Mouse (Mus musculus) urinary bladder, postnatal 25 days (tissue): ENCODE measurements around the gene Slc22a12.

ENCODE experiments used
- DNase-seq: peaks from one replicate; pipeline ENCODE4 v3.0.0; 2022; ENCODE audit warnings: low spot score

Gene Slc22a12

GRCm38 (mm10) chr19:6541521-6541920 is 1.3 kb downstream of the Slc22a12 start:
- no peak for DNase-seq

DNA sequence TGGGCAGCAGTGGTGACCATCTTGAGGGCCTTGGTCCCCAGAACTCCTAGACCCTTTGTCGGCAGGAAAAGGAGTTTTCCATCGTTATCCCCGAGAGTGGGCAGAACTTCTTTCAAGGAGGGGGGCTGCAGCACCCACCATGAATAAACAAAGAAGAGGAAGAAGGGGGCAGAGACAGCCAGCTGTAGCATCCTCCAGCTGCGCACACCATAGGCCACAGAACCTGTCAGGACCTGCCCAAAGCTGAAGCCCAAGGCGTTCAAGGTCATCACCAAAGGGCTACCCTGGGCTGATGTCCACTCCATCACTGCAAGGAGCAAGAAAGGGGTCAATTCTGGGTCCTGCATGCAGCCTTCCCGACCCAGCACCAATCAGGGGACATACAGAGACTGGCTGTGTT is 2.6 kb downstream of the Slc22a12 start:
- no peak for DNase-seq

DNA sequence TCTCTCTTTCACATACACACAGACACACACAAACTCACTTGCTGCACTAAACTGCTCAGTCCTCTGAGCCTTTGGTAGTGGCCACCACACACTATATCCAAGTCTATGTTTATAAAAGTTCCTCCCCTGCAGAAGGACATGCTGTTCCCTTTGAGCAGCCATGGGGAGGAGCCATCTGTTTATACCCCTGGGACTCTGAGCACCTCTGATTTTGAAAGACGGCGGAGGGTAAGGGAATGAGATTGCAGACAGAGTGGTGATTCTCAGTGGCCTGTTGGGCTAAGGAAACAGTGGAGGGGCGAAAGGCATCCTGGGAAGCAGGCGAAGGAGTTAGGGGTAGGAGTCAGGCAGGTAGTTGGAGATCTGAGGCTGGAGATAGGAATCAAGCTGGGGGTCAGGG is 3.2 kb downstream of the Slc22a12 start:
- no peak for DNase-seq

GRCm38 (mm10) chr19:6538546-6538945 is 4.3 kb downstream of the Slc22a12 start:
- no peak for DNase-seq

DNA sequence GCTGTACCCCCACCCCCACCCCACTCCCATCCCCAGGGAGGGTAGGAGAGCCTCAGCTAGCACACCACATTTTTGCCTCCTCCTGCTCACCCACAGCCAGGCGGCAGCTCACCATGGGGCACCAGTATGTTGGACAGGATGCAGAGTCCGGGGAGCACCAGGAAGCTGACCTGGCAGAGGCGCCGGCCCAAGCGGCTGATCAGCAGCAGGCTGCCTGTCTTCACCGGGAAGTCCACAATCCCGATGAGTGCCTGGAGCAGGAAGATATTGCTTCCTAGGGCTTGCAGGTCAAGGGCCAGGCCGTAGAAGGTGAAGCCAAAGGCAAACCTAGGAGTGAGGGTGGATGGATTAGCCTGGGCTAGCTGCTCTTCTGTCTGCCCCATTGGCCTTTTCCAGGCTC is 5.3 kb downstream of the Slc22a12 start:
- DNase-seq, result no peak

DNA sequence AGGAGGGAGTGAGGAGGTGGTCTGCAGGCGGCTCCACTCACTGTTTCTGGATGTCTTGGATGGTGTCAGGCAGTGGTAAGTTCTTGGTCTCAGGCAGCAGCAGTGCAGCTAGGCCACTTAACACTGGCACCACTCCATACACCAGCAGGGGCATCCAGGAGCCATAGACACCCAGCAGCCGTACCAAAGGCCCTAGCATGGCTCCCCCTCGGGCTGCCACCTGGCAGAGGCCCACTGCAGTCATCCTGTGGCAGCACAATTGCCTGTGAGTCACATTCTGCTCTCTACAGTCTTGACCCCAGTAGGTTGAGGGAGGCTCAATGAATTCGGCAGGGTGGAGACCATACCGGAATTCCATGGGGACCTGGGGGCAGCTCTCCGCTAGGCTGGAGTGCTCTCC is 6.1 kb downstream of the Slc22a12 start:
- no peak for DNase-seq

GRCm38 (mm10) chr19:6536201-6536600 is 6.6 kb downstream of the Slc22a12 start:
- no peak for DNase-seq

GRCm38 (mm10) chr19:6534118-6534415 is 8.8 kb downstream of the Slc22a12 start:
- DNase-seq, result no peak

DNA sequence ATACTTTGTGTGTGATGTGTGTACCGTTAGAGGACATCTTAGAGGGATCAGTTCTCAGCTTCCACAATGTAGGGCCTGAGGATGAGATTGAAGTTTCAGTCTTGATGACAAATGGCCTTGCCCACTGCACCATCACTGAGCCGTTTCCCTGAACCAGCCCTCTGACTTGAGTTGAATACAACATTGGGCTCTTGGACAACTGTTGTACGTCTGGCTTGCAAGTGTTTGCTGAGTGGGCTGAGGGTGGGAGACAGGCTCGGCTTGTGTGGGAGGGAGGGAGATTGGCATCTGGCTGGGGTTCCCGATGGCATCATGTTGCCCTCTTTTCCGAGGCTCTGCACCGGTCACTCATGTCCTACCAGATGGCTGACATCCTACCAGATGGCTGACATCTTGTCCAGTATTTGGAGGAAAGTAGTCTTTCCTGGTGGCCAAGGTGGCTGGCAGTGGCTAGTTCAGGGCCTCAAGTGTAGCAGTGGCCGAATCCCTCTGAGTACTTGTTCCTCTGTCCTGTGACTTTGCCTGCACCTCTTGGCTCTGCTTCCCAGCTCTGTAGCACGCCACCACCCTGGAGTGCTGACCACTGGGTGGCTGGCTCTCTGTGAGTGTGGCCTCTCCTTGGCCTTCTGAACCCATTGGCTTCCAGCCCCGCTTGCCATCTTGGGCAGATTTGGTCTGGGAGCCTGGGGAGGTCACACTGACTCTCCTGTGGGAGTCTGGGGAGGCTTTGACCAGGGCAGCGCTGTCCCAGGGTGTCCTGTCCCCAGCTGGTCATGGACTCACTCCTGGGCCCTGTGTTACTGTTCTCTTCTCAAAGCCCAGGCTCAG is 9.3 kb downstream of the Slc22a12 start:
- DNase-seq, result no peak

DNA sequence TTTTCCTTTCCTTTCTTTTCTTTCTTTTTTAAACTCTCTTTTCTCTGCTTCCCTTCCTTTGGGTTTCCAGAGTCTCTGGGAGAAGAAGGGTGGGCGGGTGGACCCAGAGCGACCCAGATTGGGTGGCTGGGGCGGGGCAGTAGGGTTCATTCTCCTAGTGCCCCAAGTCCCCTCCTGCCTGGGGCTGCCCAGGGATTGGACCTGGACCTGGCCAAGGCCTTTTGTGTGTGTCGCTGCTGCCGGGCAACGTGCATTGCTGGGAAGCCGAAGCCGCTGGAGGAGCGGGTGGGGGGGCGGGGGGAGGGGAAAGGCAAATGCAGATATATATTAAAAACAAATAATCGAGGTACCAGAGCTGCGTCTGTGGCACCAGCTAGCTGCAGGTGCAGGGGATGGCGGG is 10.2 kb downstream of the Slc22a12 start:
- DNase-seq, result no peak

DNA sequence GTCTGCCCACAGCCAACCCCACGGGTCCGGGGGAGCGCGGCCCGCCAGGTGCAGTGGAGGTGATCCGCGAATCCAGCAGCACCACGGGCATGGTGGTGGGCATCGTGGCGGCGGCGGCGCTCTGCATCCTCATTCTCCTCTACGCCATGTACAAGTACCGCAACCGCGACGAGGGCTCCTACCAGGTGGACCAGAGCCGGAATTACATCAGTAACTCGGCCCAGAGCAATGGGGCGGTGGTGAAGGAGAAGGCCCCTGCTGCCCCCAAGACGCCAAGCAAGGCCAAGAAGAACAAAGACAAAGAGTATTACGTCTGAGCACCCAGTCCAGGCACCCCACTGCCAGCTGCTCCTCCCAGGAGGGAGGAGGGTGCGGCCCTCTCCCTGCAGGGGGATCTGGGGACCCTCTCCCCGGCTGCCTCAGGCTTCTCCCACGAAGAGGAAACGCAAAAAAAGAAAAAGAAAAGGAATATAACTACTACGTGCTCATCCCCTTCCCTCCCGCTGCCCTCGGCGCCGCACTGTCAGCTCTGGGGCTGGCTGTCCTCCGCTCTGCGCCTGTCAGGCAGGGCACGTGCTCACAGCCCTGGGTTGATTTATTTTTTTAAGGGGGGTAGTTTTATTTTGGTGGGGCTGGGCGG is 10.9 kb downstream of the Slc22a12 start:
- no peak for DNase-seq

DNA sequence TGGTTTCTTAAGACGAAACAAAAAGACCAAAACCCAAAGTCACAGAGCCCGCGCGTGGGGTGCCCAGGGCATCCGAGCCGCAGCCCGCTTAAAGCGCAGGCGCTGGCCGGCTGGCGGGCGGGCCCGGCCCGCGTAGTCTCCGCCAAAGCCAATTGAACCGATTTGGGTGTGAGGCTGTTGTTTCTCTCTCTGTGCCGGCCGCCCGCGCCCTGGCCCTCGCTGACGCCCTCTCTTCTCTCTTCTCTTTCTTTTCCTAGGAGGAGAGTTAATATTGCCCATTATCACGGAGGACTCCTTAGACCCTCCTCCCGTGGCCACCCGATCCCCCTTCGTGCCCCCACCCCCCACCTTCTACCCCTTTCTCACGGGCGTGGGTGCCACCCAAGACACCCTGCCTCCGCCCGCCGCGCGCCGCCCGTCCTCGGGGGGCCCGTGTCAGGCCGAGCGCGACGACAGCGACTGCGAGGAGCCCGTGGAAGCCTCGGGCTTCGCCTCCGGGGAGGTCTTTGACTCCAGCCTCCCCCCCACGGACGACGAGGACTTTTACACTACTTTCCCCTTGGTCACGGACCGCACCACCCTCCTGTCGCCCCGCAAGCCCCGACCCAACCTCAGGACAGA is 11.7 kb downstream of the Slc22a12 start:
- peak; percentile 32 for DNase-seq

- DNase-seq, result no peak
Measured at GRCm38 (mm10) chr19:6530359-6530758, 12.5 kb downstream of the Slc22a12 start.

- no peak for DNase-seq
Measured at GRCm38 (mm10) chr19:6529265-6529985, 13.4 kb downstream of the Slc22a12 start.

- DNase-seq, result no peak
Measured at GRCm38 (mm10) chr19:6527839-6528531, 14.8 kb downstream of the Slc22a12 start.

DNA sequence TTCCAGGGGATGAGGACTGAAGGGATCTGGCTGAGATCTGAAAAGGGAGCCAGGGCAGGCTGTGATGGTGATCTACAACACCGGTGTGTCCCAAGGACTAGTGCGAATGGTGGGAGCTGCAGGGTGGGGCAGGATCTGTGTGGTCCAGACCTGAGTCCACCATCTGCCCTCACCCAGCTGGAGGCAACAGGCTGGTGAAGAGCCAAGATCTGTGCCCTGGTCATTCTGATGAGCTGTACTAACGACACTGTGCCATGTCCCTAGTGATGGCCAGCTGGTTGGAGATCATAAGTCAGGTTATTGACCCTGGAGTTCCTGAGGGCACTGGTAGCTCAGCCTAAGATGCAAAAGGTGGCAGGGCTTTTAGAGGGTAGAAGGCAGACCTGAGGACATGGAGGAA is 15.4 kb downstream of the Slc22a12 start:
- no peak for DNase-seq

GRCm38 (mm10) chr19:6526010-6526409 is 16.8 kb downstream of the Slc22a12 start:
- no peak for DNase-seq

- no peak for DNase-seq
Measured at GRCm38 (mm10) chr19:6525023-6525422, 17.8 kb downstream of the Slc22a12 start.

DNA sequence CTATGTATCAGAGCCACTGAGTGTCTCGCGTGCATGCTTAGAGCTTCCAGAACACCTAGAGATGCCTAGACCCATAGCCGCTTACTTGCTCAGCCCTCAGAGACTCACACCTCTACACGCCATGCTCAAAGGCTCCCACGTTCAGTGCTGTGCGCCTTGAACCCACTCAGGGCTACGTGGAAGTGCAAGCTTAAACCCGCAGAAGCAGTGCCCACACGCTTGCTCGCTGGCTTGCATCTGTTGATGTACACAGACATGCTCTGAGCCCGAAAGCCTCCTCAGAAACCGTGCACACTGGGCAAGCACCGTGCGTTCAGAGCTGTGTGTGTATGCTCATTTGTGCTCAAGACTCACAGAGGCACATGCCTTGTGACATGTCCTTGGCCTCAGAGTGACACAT is 20.5 kb downstream of the Slc22a12 start:
- no peak for DNase-seq

- no peak for DNase-seq
Measured at GRCm38 (mm10) chr19:6521630-6522029, 21.2 kb downstream of the Slc22a12 start.

GRCm38 (mm10) chr19:6519483-6519882 is 23.3 kb downstream of the Slc22a12 start:
- DNase-seq, result no peak

DNA sequence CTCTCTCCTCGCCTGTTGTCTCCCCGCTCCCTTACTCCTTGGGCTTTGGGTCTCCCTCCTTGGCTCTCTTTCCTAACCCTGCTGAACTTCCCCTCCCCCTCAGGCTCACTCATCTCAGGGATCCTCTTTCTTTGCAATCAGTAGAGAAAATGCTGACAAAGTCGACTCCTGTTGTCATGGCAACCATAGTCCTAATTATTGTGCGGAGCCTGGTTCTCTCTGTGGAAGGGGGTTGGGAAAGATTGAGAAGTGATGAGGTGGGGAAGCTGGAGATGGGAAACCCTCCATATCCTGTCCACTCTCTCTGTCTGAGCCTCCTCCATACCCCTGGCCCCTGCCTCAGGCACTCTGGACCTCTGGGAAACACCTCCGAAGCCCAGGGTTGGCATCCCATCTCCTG is 24.2 kb downstream of the Slc22a12 start:
- no peak for DNase-seq
